ENCODE assay signal across 20 mouse cellular contexts in the genomic region with DNA sequence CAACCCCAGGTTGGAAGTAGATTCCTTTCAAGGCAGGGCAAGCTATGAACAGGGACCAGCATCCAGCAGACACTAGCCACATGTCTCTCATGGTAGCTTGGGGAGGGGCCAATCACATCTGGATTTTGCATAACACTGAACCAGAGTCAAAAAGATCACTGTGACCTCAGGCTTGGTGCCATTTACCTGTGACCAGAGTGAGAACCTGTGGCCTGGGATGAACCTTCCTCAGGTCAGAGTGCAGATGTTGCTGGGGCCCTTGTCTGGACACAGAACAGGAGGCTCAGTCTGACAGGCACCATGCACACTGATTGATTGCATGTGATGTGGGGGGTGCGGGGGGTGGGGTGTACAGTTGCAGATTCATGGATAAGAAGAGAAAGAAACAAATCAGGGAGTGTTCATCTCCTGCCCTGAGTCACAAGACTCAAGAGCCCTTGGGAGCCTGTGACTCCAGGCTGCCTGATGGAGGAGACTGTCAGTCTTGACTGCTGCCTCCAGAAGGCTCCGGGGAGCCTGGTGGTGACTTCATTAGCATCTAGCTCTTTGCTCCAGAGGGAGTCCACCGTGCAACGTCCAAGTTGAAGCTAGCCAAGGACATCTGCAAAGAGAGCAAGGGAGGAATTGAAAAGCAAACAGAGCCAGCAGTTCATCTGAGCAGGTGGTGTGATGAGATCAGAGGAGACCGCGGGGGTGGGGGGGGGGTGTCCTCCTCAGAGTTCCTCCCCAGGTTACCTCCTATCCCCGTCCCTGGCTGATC. TPM values are rescaled to one million over a fixed set of nuclear protein-coding genes. Genes with fewer than 3 reads are reported as not detected.
DNase-seq lines count a peak whose midpoint lies in the region; ATAC-seq and TF ChIP-seq lines count a peak whose summit lies in the region.
"Had no signal": no experiment of that assay in that cellular context is flagged by ENCODE, and none has a peak within 500 bp of the region (broad histone marks: within the 10 kb centered on the region; RNA-seq: fewer than 3 reads in every experiment).

No protein-coding gene starts in this region.

- no peak overlapping the region for H3K4me3 ChIP-seq in kidney, adult 2 months (ENCODE audit: insufficient read depth, low read depth, low read length)
- H3K4me3 ChIP-seq: hindbrain, embryonic 13.5 days; limb, embryonic 15.5 days; megakaryocyte, embryonic 14.5 days; midbrain, embryonic 15.5 days; myocyte had no signal

- intact Hi-C loops in gastrocnemius, postnatal 36 days (cut with DNase I): no loop called here

- 24% methylated on average over 7 of the region's 7 CpGs for WGBS in kidney, adult 2 months

- H3K36me3 ChIP-seq in kidney, adult 2 months (ENCODE audit: control insufficient read depth, insufficient read depth, low read length): no peaks in the 10 kb centered on the region
- H3K36me3 ChIP-seq: hindbrain, embryonic 13.5 days; limb, embryonic 15.5 days; midbrain, embryonic 15.5 days had no signal

- no peak for ATAC-seq in erythroblast, adult 5-6 weeks (replicated peaks; ENCODE audit: low FRiP score, poor library complexity, severe bottlenecking)
- ATAC-seq: midbrain, embryonic 15.5 days; Patski had no signal

- H3K27ac ChIP-seq in kidney, adult 2 months (ENCODE audit: insufficient read depth, low read depth, low read length): no peak overlapping the region
- H3K27ac ChIP-seq: hindbrain, embryonic 13.5 days; limb, embryonic 15.5 days; midbrain, embryonic 15.5 days had no signal

- peak; percentile 23 to 57 for DNase-seq in kidney, postnatal 25 days
- no peak for DNase-seq in kidney, adult 2 months
- DNase-seq in MN1 (ENCODE audit: low spot score) (peak; percentile 85), adipocyte (ENCODE audit: low spot score) (no peak)
- DNase-seq in brain, adult 2 months (ENCODE audit: low read depth, low spot score): peak; percentile 36
- peak; percentile 23 to 26 for DNase-seq in gastrocnemius, postnatal 36 days
- no peak for DNase-seq in Muller cell, postnatal 12 days (ENCODE audit: inconsistent ontology term)
- DNase-seq: adrenal gland, postnatal 36 days; cerebellum, adult 18-20 months; cerebellum, postnatal 25 days; embryo, embryonic 11 days; lung, adult 2 months had no signal

- H3K27me3 ChIP-seq in kidney, adult 2 months (replicated peaks; ENCODE audit: control insufficient read depth, insufficient read depth, low read length): no peaks in the 10 kb centered on the region
- H3K27me3 ChIP-seq: limb, embryonic 15.5 days; midbrain, embryonic 15.5 days; Patski had no signal

- no peak for TF ChIP-seq CTCF in kidney, adult 2 months (conservative IDR thresholded peaks at IDR 0.05; ENCODE audit: insufficient read depth, insufficient read length, low read depth, low read length)

- no peak for TF ChIP-seq POLR2A in kidney, adult 2 months (IDR thresholded peaks at IDR 0.05; ENCODE audit: low read depth, low read length)

- no peaks in the 10 kb centered on the region for H3K4me1 ChIP-seq in kidney, adult 2 months (ENCODE audit: control insufficient read depth, insufficient read depth, low read length)

RNA-seq across cellular contexts. Expression of a gene that starts 3.5 kb away (rescaled TPM):
- 0.14 and 0.17 TPM in 2 replicates for polyA plus RNA-seq in kidney, adult 2 months (2012; rRNA removed)
- under 1 TPM in 1 of 2 experiments, not detected in 1; 0.51 TPM for total RNA-seq in gastrocnemius, postnatal 36 days (2021)
- total RNA-seq in erythroblast, adult 5-6 weeks (2015; ENCODE audit: low replicate concordance): not detected in 2 replicates
- not detected in 2 replicates for total RNA-seq in erythroblast, adult 5-6 weeks (2017; ENCODE audit: low replicate concordance)
- total RNA-seq: adrenal gland, postnatal 36 days had no signal
- polyA plus RNA-seq: intestine, embryonic 14.5 days; myocyte had no signal

RNA-seq across cellular contexts. Expression of a gene that starts 25.9 kb away (rescaled TPM):
- 53.8 and 56.7 TPM in 2 replicates for polyA plus RNA-seq in kidney, adult 2 months (2012; rRNA removed)
- total RNA-seq in gastrocnemius, postnatal 36 days (2021): 10 to 100 TPM; 11.4 to 12.8 TPM
- 46.4 and 52.5 TPM in 2 replicates for total RNA-seq in erythroblast, adult 5-6 weeks (2015; ENCODE audit: low replicate concordance)
- 59.4 and 91.0 TPM in 2 replicates for total RNA-seq in erythroblast, adult 5-6 weeks (2017; ENCODE audit: low replicate concordance)

RNA-seq across cellular contexts. Expression of a gene that starts 33.9 kb away (rescaled TPM):
- 47.6 and 51.2 TPM in 2 replicates for polyA plus RNA-seq in kidney, adult 2 months (2012; rRNA removed)
- under 1 TPM; 0.37 to 0.74 TPM for total RNA-seq in gastrocnemius, postnatal 36 days (2021)
- total RNA-seq in erythroblast, adult 5-6 weeks (2015; ENCODE audit: low replicate concordance): not detected in 2 replicates
- 0.26 TPM in 1 of 2 replicates, not detected in the other for total RNA-seq in erythroblast, adult 5-6 weeks (2017; ENCODE audit: low replicate concordance)
- polyA plus RNA-seq: myocyte had no signal

RNA-seq across cellular contexts. Expression of a gene that starts 46.3 kb away (rescaled TPM):
- polyA plus RNA-seq in kidney, adult 2 months (2012; rRNA removed): 19.9 and 37.9 TPM in 2 replicates
- 100 to 1,000 TPM; 180 to 220 TPM for total RNA-seq in gastrocnemius, postnatal 36 days (2021)
- total RNA-seq in erythroblast, adult 5-6 weeks (2015; ENCODE audit: low replicate concordance): 1,075 and 1,106 TPM in 2 replicates
- 502 and 855 TPM in 2 replicates for total RNA-seq in erythroblast, adult 5-6 weeks (2017; ENCODE audit: low replicate concordance)

Comparison
In these comparisons a context has a peak if more than half of its experiments do, and no peak if none do; other contexts are left out.
1. DNase-seq: peak in kidney, postnatal 25 days (2 of 2), MN1 (single experiment), brain, adult 2 months (single experiment) and gastrocnemius, postnatal 36 days (2 of 2); none in kidney, adult 2 months (single experiment), Muller cell, postnatal 12 days (single experiment) and adipocyte (single experiment).